Mouse (Mus musculus): ENCODE data around the gene Slc41a2. TPM values are rescaled to one million over a fixed set of nuclear protein-coding genes. Genes with fewer than 3 reads are reported as not detected.
"Not testable (repeated sequence)": the region's sequence is repeated elsewhere in the genome, so short reads cannot be mapped to it uniquely, and the experiment has no call there.

Gene Slc41a2
- total RNA-seq (2021), result 1 to 10 TPM; 1.3 to 1.5 TPM

GRCm38 (mm10) chr10:83337159-83337951 lies at the start of gene Slc41a2:
Slc41a2 (minus strand) TSS chr10:83337882.
- intact Hi-C loops (cut with DNase I), result no loop called here
- peak; percentile 72 to 78 for DNase-seq

DNA sequence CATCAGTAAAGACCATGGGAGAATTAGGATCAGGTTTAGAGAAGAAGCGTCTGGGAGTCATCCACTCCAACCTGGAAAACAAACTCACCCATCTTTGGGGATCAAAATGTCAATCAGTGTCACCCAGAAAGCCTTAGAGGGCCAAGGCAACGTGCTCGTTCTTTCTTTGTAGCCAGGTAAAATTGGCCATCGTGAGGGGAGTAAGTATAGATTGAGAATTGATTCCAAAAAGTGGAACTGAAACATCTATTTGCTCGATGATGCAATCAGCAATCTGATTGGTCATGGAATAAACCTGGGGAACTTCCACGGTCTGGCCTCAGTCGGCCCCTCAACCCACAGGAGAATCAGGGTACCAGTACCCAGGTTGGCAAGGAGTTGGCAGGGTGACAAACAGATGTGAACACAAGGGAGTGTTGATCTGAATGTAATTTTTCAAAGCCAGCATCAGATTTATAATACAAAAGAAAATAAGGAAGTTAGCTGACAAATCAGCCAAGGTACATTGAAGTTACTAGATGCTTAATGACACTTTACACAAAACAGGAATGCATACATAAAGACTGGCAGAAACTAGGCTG lies 47.7 kb upstream of the Slc41a2 start:
- intact Hi-C loops (cut with DNase I), result no loop called here
- DNase-seq, result no peak

GRCm38 (mm10) chr10:83384456-83385215 lies 47.0 kb upstream of the Slc41a2 start:
- intact Hi-C loops (cut with DNase I), result no loop called here
- DNase-seq, result no peak

- DNase-seq, result no peak
- intact Hi-C loops (cut with DNase I), result no loop called here
Observed at GRCm38 (mm10) chr10:83383863-83384262, 46.2 kb upstream of the Slc41a2 start.

- intact Hi-C loops (cut with DNase I), result no loop called here
- no peak for DNase-seq
Observed at GRCm38 (mm10) chr10:83382988-83383387, 45.3 kb upstream of the Slc41a2 start.

- no peak for DNase-seq
- intact Hi-C loops (cut with DNase I), result no loop called here
Observed at GRCm38 (mm10) chr10:83382528-83382927, 44.8 kb upstream of the Slc41a2 start.

- intact Hi-C loops (cut with DNase I), result no loop called here
- DNase-seq, result no peak
Observed at GRCm38 (mm10) chr10:83380501-83380900, 42.8 kb upstream of the Slc41a2 start.

DNA sequence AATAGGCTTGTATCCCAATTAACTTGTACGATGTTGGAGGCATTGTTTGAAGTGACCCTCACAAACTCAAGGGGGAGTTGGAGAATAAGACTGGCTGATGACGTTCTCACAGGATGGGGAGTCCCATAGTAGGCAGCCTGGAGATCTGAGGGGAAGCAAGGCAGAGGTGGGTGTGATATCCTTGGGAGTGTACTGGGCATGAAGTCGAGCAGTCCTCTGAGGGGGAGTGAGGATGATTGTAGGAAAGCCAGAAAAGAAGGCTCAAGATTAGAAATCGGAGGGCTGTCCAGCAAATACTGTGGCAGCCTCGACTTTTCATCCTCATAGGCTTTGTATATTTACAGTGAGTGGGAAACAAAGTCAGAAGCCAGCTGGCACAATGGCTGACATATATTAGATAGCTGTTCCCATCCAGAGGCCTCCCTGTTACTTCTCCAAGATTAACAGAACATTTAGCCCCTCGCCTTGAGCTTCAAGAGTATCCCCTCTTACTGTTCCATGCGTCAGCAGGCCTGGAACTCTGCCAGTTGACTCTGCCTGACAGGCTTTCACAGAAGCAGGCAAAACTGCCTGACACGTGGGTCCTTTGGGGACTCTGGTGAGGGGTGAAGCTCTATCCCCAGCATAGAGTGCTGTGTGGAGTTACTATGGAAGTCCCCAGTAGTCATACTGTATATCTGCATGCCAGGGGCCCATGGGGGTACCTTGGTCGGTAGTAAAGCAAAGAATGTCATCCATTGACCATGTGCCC lies 40.6 kb upstream of the Slc41a2 start:
- intact Hi-C loops (cut with DNase I), result no loop called here
- no peak for DNase-seq

DNA sequence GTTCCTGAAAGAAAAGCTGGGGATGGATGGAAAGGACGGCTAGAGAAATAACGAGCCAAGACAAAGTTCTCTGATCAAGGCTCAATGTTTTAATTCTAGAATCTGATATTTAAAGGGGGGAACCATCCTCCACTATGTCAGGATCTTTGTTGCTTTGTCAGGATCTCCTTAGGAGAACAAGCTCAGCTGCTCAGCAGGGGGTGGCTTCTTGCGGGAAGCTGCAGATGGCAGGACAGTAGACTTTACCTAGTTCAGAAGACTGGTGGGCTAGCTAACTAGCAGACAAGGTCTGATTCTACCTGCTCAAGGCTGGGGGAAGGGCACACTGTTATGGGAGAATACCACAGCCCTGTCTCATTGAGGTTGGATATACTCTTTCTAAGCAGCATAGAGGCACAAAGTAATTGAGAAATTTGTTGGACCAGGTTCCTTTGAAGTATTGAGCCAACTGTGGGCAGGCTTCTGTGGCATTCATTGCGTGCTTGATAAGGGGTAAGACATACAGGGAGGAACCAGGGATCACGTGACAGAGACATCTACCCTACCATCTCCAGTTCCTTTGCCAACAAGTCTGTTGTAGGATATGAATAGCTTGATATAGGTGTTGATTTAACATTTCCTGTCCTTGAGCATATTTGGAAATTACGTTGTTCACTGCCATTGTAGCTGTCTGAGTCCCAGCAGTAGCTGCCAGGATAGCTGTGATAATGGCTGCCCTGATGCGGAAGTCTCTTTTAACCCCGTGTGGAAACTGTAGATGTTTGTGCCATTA lies 39.4 kb upstream of the Slc41a2 start:
- intact Hi-C loops (cut with DNase I), result no loop called here
- no peak for DNase-seq

DNA sequence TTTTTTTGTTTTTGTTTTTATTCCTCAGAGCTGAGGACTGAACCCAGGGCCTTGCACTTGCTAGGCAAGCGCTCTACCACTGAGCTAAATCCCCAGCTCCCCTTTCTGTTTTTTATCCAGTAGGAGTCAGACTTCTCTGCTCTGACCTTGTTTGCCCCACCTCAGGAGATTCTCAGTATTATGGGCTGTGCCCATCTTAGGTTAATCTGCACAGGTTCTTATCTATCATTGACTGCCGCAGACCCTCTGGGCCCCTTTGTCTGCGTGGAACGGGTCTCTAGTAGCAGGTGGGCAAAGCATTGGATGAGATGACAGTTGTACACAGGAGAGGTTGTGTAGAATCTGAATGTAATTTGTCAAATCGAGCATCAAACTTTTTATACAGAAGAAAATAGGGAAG lies 37.8 kb upstream of the Slc41a2 start:
- DNase-seq; intact Hi-C loops (cut with DNase I): not testable (repeated sequence)

GRCm38 (mm10) chr10:83374045-83374656 lies 36.5 kb upstream of the Slc41a2 start:
- intact Hi-C loops (cut with DNase I), result no loop called here

DNA sequence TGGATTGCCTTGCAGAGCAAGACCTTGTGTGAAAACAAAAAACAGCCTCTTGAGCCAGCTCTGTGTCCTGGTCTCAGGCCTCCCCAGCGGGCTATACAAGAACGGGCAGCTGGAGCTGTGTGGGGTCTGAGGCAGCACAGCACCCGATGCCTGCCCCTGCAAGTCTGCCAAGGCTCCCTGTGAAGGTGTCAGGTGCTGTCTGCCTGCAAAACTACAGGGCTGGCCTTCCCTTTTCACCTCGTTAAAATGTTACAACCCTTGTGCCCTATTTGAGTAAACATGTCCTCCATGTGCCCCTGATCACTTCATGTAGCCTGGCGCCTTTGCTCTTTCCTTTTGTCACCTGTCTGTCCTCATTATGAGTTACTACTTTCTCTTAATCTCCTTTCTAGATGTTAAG lies 31.2 kb upstream of the Slc41a2 start:
- intact Hi-C loops (cut with DNase I), result no loop called here
- DNase-seq, result no peak

More at GRCm38 (mm10) chr10:83374045-83374656, 36.5 kb upstream of the Slc41a2 start:
- DNase-seq, result no peak

GRCm38 (mm10) chr10:83363451-83363850 lies 25.8 kb upstream of the Slc41a2 start:
- no peak for DNase-seq
- intact Hi-C loops (cut with DNase I), result no loop called here

GRCm38 (mm10) chr10:83361643-83362382 lies 24.1 kb upstream of the Slc41a2 start:
- DNase-seq, result no peak
- intact Hi-C loops (cut with DNase I), result loop anchor here (2.0 kb wide), 1 partner anchor 181 kb away; the partner anchor contains the start of gene Washc4

DNA sequence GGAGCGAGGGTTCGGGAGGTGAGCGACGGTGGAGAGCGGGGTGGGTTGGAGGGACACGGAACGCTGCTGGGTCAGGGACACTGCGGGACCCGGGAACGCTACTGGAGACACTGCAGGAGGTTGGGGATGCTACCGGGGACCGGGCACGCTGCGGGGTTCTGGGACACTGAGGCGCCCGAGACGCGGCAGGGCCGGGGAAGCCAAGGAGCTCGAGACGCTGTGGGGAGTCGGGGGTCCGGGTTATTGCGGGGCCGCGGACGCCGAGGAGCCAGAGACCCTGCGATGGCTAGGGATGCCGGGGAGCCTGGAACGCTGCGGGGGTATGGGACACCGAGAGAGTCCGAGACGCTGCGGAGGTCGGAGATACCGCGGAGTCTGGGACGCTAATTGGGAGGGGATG lies 22.7 kb upstream of the Slc41a2 start:
- intact Hi-C loops (cut with DNase I), result loop anchor here (2.0 kb wide), 1 partner anchor 182 kb away; the partner anchor contains the start of gene Washc4
- DNase-seq, result no peak

DNA sequence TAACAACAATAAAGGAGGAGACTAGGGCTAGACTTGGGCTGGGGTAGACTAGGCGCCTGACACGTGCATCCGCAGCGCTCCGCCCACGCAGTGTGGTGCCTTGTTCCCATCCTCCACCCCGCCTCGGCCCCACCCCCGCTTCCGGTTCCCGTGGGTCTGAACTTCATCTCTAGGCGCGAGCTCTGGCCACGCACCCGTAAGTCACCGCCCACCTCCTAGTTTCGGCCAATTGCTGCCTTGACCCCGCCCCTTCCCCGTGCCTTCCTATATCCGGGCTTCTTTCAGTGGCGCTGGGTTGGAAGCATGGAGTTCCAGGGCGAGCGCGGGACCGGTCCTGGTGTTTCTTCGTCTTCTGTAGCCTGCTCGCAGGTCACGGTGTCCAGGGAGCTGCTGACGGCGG lies 22.3 kb upstream of the Slc41a2 start, which contains the start of gene D10Wsu102e:
D10Wsu102e (plus strand) TSS at position 266 of the 400 bp plus-strand sequence.
- peak; percentile 94 to 95 for DNase-seq
- intact Hi-C loops (cut with DNase I), result loop anchor here (2.0 kb wide), 1 partner anchor 183 kb away; the partner anchor contains the start of gene Washc4

DNA sequence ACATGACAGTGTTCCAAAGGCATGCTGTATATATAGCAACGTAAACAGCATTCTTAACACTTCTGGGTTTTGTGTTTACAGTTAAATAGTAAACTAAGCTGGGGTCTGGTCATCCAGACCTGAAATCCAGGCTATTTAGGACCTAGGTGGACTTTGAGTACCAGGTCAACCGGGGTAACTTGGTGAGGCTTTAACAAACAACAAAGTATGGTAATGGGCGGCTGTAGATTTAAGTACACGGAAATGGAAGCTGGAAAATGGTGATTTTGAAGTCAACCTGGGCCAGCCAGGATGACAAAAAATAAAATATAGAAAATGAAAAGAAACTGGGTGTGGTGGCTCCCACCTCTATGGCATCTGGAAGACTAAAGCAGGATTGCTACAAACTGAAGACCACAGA lies 21.8 kb upstream of the Slc41a2 start:
- no peak for DNase-seq
- intact Hi-C loops (cut with DNase I), result no loop called here

DNA sequence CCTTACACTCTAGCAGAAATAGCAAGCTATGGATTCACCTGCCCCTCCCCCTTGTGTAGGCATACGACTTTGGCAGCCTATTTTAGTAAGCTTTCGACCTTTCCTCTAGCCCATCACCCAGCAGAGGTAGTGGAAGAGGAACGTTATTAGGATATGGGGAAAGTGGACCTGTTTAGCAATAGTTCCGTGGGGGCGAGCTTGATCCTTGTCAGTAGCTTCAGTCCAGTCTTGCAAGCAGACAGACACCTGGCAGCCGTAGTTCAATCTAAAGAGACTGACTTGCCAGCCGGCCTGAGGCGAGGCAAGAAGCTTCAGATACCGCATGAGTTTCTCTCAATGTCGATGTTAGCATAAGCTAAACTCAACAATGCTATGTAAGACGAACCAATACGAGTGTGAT lies 18.7 kb upstream of the Slc41a2 start:
- DNase-seq, result no peak
- intact Hi-C loops (cut with DNase I), result no loop called here
